Mouse (Mus musculus) MEL (cell line): ENCODE data around the gene Pde4dip. TPM values are rescaled to one million over a fixed set of nuclear protein-coding genes. Genes with fewer than 3 reads are reported as not detected.

Experiments
- DNase-seq: peaks from one replicate; pipeline ENCODE4 v3.0.0; 2011; ENCODE audit warnings: low read depth, low spot score
- H3K27ac ChIP-seq: 2 replicates; pipeline ENCODE4 v1.5.1; 2012; ENCODE audit warnings: low read depth, mild to moderate bottlenecking, control low read depth, low read length, moderate library complexity; ENCODE audit not compliant: control insufficient read depth
- H3K27me3 ChIP-seq, 2 experiments: fragments of 150-350 bp in 1 of 2; sonication (generic) in 1 of 2; 2 replicates each; pipeline ENCODE4 v1.6.1; 2012; ENCODE audit warnings: low read length in 2 of 2, mild to moderate bottlenecking in 2 of 2, improper control_type of control experiment in 1 of 2, moderate library complexity in 1 of 2; ENCODE audit not compliant: insufficient read depth in 2 of 2, control insufficient read depth in 1 of 2
- H3K36me3 ChIP-seq, 2 experiments: 2 replicates each; pipeline ENCODE4 v1.6.1; 2012 to 2014; ENCODE audit warnings: low read length in 2 of 2, improper control_type of control experiment in 1 of 2, inconsistent platforms in 1 of 2, mild to moderate bottlenecking in 1 of 2; ENCODE audit not compliant: insufficient read depth in 2 of 2, control insufficient read depth in 1 of 2
- H3K4me1 ChIP-seq, 2 experiments: fragments of 150-350 bp in 1 of 2; sonication (generic) in 1 of 2; 2 replicates each; pipeline ENCODE4 v1.6.1; 2012; ENCODE audit warnings: low read length in 2 of 2, improper control_type of control experiment in 1 of 2, mild to moderate bottlenecking in 1 of 2; ENCODE audit not compliant: insufficient read depth in 2 of 2, control insufficient read depth in 1 of 2
- H3K4me3 ChIP-seq, 2 experiments: fragments of 150-350 bp in 1 of 2; sonication (generic) in 1 of 2; 2 replicates each; pipeline ENCODE4 v1.5.1; 2012; ENCODE audit warnings: low read depth in 2 of 2, low read length in 2 of 2, mild to moderate bottlenecking in 2 of 2, moderate library complexity in 2 of 2, control low read depth in 1 of 2, improper control_type of control experiment in 1 of 2; ENCODE audit not compliant: control insufficient read depth in 1 of 2, insufficient read depth in 1 of 2
- H3K79me2 ChIP-seq: 2 replicates; pipeline ENCODE4 v1.6.1; 2012; ENCODE audit warnings: mild to moderate bottlenecking, low read length, moderate library complexity; ENCODE audit not compliant: control insufficient read depth, poor library complexity, insufficient read depth
- H3K9ac ChIP-seq: 2 replicates; pipeline ENCODE4 v1.6.1; 2012; ENCODE audit warnings: low read depth, mild to moderate bottlenecking, control low read depth, low read length, moderate library complexity; ENCODE audit not compliant: control insufficient read depth, poor library complexity, severe bottlenecking
- H3K9me3 ChIP-seq: fragments of 150-350 bp; sonication (generic); replicated peaks from 2 replicates; pipeline ENCODE4 v1.6.1; 2012; ENCODE audit warnings: mild to moderate bottlenecking, low read length, improper control_type of control experiment, moderate library complexity; ENCODE audit not compliant: insufficient read depth
- BHLHE40 ChIP-seq: IDR thresholded peaks from 2 replicates; pipeline ENCODE4 v1.6.1; 2012; ENCODE audit warnings: low read depth, mild to moderate bottlenecking, inconsistent platforms, low read length, improper control_type of control experiment, borderline replicate concordance
- CHD1 ChIP-seq: IDR thresholded peaks from 2 replicates; pipeline ENCODE4 v1.6.1; 2012; ENCODE audit warnings: low read depth, mild to moderate bottlenecking, inconsistent platforms, low read length, improper control_type of control experiment
- CHD2 ChIP-seq: IDR thresholded peaks from 2 replicates; pipeline ENCODE4 v1.6.1; 2011; ENCODE audit warnings: low read length, improper control_type of control experiment
- CTCF ChIP-seq, 3 experiments: IDR thresholded peaks in 2 of 3; conservative IDR thresholded peaks in 1 of 3; 2 replicates each; pipeline ENCODE4 v1.5.1; 2011 to 2012; ENCODE audit warnings: low read length in 3 of 3, low read depth in 2 of 3, mild to moderate bottlenecking in 2 of 3, improper control_type of control experiment in 1 of 3, inconsistent platforms in 1 of 3, mixed read lengths in 1 of 3, moderate library complexity in 1 of 3; ENCODE audit not compliant: control insufficient read depth in 1 of 3, insufficient read depth in 1 of 3, poor library complexity in 1 of 3, severe bottlenecking in 1 of 3
- E2F4 ChIP-seq: IDR thresholded peaks from 2 replicates; pipeline ENCODE4 v1.6.1; 2011; ENCODE audit warnings: low read depth, low read length, improper control_type of control experiment, borderline replicate concordance
- ELF1 ChIP-seq: IDR thresholded peaks from 2 replicates; pipeline ENCODE4 v1.6.1; 2014; ENCODE audit warnings: low read depth, mild to moderate bottlenecking, inconsistent platforms, low read length, improper control_type of control experiment, moderate library complexity
- EP300 ChIP-seq, 2 experiments: IDR thresholded peaks; 2 replicates each; pipeline ENCODE4 v1.6.1; 2011; ENCODE audit warnings: improper control_type of control experiment in 2 of 2, low read length in 2 of 2, low read depth in 1 of 2, mild to moderate bottlenecking in 1 of 2
- ETS1 ChIP-seq: IDR thresholded peaks from 2 replicates; pipeline ENCODE4 v1.6.1; 2012; ENCODE audit warnings: low read depth, mild to moderate bottlenecking, inconsistent platforms, low read length, improper control_type of control experiment, moderate library complexity
- GABPA ChIP-seq: IDR thresholded peaks from 2 replicates; pipeline ENCODE4 v1.6.1; 2012; ENCODE audit warnings: low read depth, mild to moderate bottlenecking, inconsistent platforms, low read length, improper control_type of control experiment, moderate library complexity
- GATA1 ChIP-seq: IDR thresholded peaks from 2 replicates; pipeline ENCODE4 v1.6.1; 2011; ENCODE audit warnings: low read depth, low read length, improper control_type of control experiment
- HCFC1 ChIP-seq: IDR thresholded peaks from 2 replicates; pipeline ENCODE4 v1.6.1; 2012; ENCODE audit warnings: low read depth, mild to moderate bottlenecking, inconsistent platforms, low read length, improper control_type of control experiment, moderate library complexity
- JUND ChIP-seq: IDR thresholded peaks from 2 replicates; pipeline ENCODE4 v1.6.1; 2011; ENCODE audit warnings: low read depth, mild to moderate bottlenecking, improper control_type of control experiment, low read length
- KAT2A ChIP-seq: conservative IDR thresholded peaks from 2 replicates; pipeline ENCODE4 v1.6.1; 2012; ENCODE audit warnings: low read depth, low read length, improper control_type of control experiment, inconsistent platforms
- MAFK ChIP-seq: IDR thresholded peaks from 2 replicates; pipeline ENCODE4 v1.6.1; 2011; ENCODE audit warnings: low read depth, mild to moderate bottlenecking, low read length, improper control_type of control experiment, borderline replicate concordance
- MAX ChIP-seq: IDR thresholded peaks from 2 replicates; pipeline ENCODE4 v1.6.1; 2011; ENCODE audit warnings: low read length, improper control_type of control experiment
- MAZ ChIP-seq: IDR thresholded peaks from 2 replicates; pipeline ENCODE4 v1.6.1; 2012; ENCODE audit warnings: low read depth, mild to moderate bottlenecking, inconsistent platforms, low read length, improper control_type of control experiment
- MEF2A ChIP-seq: IDR thresholded peaks from 2 replicates; pipeline ENCODE4 v1.6.1; 2014; ENCODE audit warnings: low read depth, mild to moderate bottlenecking, inconsistent platforms, low read length, improper control_type of control experiment; ENCODE audit not compliant: poor library complexity, insufficient replicate concordance, severe bottlenecking; ENCODE audit errors: extremely low read depth
- MXI1 ChIP-seq: IDR thresholded peaks from 2 replicates; pipeline ENCODE4 v1.6.1; 2011; ENCODE audit warnings: mild to moderate bottlenecking, low read depth, low read length, improper control_type of control experiment
- MYB ChIP-seq: IDR thresholded peaks from 2 replicates; pipeline ENCODE4 v1.6.1; 2011; ENCODE audit warnings: mild to moderate bottlenecking, low read depth, low read length, improper control_type of control experiment
- MYC ChIP-seq: IDR thresholded peaks from 2 replicates; pipeline ENCODE4 v1.6.1; 2011; ENCODE audit warnings: low read depth, mild to moderate bottlenecking, low read length, improper control_type of control experiment, moderate library complexity
- NRF1 ChIP-seq: IDR thresholded peaks from 2 replicates; pipeline ENCODE4 v1.6.1; 2014; ENCODE audit warnings: low read depth, mild to moderate bottlenecking, inconsistent platforms, low read length, improper control_type of control experiment, moderate library complexity; ENCODE audit not compliant: poor library complexity, insufficient read depth, severe bottlenecking
- POLR2A ChIP-seq, 2 experiments: IDR thresholded peaks; 2 replicates each; pipeline ENCODE4 v1.6.1; 2011 to 2012; ENCODE audit warnings: low read length in 2 of 2, mild to moderate bottlenecking in 2 of 2, control low read depth in 1 of 2, improper control_type of control experiment in 1 of 2, low read depth in 1 of 2, moderate library complexity in 1 of 2; ENCODE audit not compliant: control insufficient read depth in 1 of 2, insufficient read depth in 1 of 2, poor library complexity in 1 of 2
- POLR2AphosphoS2 ChIP-seq: IDR thresholded peaks from 2 replicates; pipeline ENCODE4 v1.6.1; 2011; ENCODE audit warnings: low read length, improper control_type of control experiment
- POLR2AphosphoS5 ChIP-seq: IDR thresholded peaks from 2 replicates; pipeline ENCODE4 v1.6.1; 2012; ENCODE audit warnings: low read depth, borderline replicate concordance, mild to moderate bottlenecking, inconsistent platforms, low read length, moderate library complexity, mixed read lengths
- RAD21 ChIP-seq: IDR thresholded peaks from 2 replicates; pipeline ENCODE4 v1.6.1; 2011; ENCODE audit warnings: mild to moderate bottlenecking, low read depth, low read length, improper control_type of control experiment
- RCOR1 ChIP-seq: IDR thresholded peaks from 2 replicates; pipeline ENCODE4 v1.6.1; 2012; ENCODE audit warnings: low read depth, mild to moderate bottlenecking, inconsistent platforms, low read length, improper control_type of control experiment
- SIN3A ChIP-seq: IDR thresholded peaks from 2 replicates; pipeline ENCODE4 v1.6.1; 2012; ENCODE audit warnings: low read length, improper control_type of control experiment, inconsistent platforms
- SMC3 ChIP-seq: IDR thresholded peaks from 2 replicates; pipeline ENCODE4 v1.6.1; 2011; ENCODE audit warnings: low read depth, low read length, improper control_type of control experiment
- TAL1 ChIP-seq: IDR thresholded peaks from 2 replicates; pipeline ENCODE4 v1.6.1; 2012; ENCODE audit warnings: mild to moderate bottlenecking, inconsistent platforms, low read length, moderate library complexity, mixed read lengths
- TBP ChIP-seq: IDR thresholded peaks from 2 replicates; pipeline ENCODE4 v1.8.0; 2011; ENCODE audit warnings: low read depth, low read length, improper control_type of control experiment
- TCF12 ChIP-seq: IDR thresholded peaks from 2 replicates; pipeline ENCODE4 v1.6.1; 2014; ENCODE audit warnings: low read depth, mild to moderate bottlenecking, inconsistent platforms, low read length, improper control_type of control experiment, moderate library complexity
- UBTF ChIP-seq: IDR thresholded peaks from 2 replicates; pipeline ENCODE4 v1.6.1; 2012; ENCODE audit warnings: low read depth, mild to moderate bottlenecking, inconsistent platforms, low read length, improper control_type of control experiment, moderate library complexity, borderline replicate concordance; ENCODE audit not compliant: insufficient read depth
- USF1 ChIP-seq: IDR thresholded peaks from 2 replicates; pipeline ENCODE4 v1.6.1; 2014; ENCODE audit warnings: low read depth, mild to moderate bottlenecking, inconsistent platforms, low read length, improper control_type of control experiment, moderate library complexity
- ZC3H11A ChIP-seq: IDR thresholded peaks from 2 replicates; pipeline ENCODE4 v1.6.1; 2012; ENCODE audit warnings: low read depth, mild to moderate bottlenecking, inconsistent platforms, low read length, improper control_type of control experiment
- ZKSCAN1 ChIP-seq: IDR thresholded peaks from 2 replicates; pipeline ENCODE4 v1.6.1; 2012; ENCODE audit warnings: low read depth, mild to moderate bottlenecking, inconsistent platforms, low read length, improper control_type of control experiment, moderate library complexity
- ZMIZ1 ChIP-seq: IDR thresholded peaks from 2 replicates; pipeline ENCODE4 v1.6.1; 2012; ENCODE audit warnings: low read depth, mild to moderate bottlenecking, inconsistent platforms, low read length, improper control_type of control experiment, moderate library complexity
- ZNF384 ChIP-seq: IDR thresholded peaks from 2 replicates; pipeline ENCODE4 v1.6.1; 2012; ENCODE audit warnings: low read depth, mild to moderate bottlenecking, inconsistent platforms, low read length, improper control_type of control experiment
- polyA plus RNA-seq, 2 experiments: library from polyadenylated mRNA; stranded (reverse) in 1 of 2; unstranded in 1 of 2; fragments of >175 nt in 1 of 2; fragments of >200 nt in 1 of 2; gene quantifications; 2 replicates each; pipeline versions ENCODE4 v1.2.1 to v1.2.4; 2012; ENCODE audit warnings: low replicate concordance in 2 of 2, low read depth in 1 of 2; ENCODE audit not compliant: insufficient read length in 2 of 2, insufficient read depth in 1 of 2, missing spikeins in 1 of 2
- total RNA-seq: library from RNA; depleted of rRNA; stranded (reverse); fragments of 300-350 nt; gene quantifications from 2 replicates; pipeline ENCODE4 v1.2.3, GENCODE M21; 2012

Gene Pde4dip
- total and polyA plus RNA-seq, 3 experiments, result 47.6 to 52.4 TPM; not detected in 1

GRCm38 (mm10) chr3:97702448-97703080 lies 185.9 kb downstream of the Pde4dip start:
- Histone ChIP-seq H3K9me3 (no peaks in the 10 kb centered on the region), H3K79me2 (peaks cover 9% of the 10 kb centered on the region), H3K4me3 (peak overlapping the region; percentile 73 to 78), H3K9ac (peak overlapping the region; percentile 75), H3K4me1 (peaks cover 0 to 10% of the 10 kb centered on the region in 2 experiments; a peak in 3 of 4 replicates), H3K27ac (peak overlapping the region; percentile 60), H3K36me3 (peaks cover 0 to 4% of the 10 kb centered on the region in 2 experiments; a peak in 2 of 4 replicates), H3K27me3 (no peaks in the 10 kb centered on the region)
- DNase-seq, result peak; percentile 92
- TF ChIP-seq MAFK, result no peak
- no peak for TF ChIP-seq TAL1
- peak; percentile 49 for TF ChIP-seq GATA1
- peak; percentile 94 for TF ChIP-seq MYB
- peak; percentile 85 for TF ChIP-seq HCFC1
- TF ChIP-seq KAT2A, result no peak
- TF ChIP-seq TBP, result peak; percentile 91
- no peak for TF ChIP-seq BHLHE40
- 0 out of 2 replicates have a peak, but pooled peaks have one; percentile 9 for TF ChIP-seq RCOR1
- TF ChIP-seq POLR2AphosphoS2, result peak; percentile 77; the same call in 1 of the 2 replicates
- no peak for TF ChIP-seq E2F4
- peak; percentile 7 to 92; a peak in 3 of 4 replicates for TF ChIP-seq POLR2A (IDR thresholded peaks at IDR 0.05; ENCODE audit: control insufficient read depth in 1 of 2, insufficient read depth in 1 of 2, low read depth in 1 of 2, low read length in 2 of 2, poor library complexity in 1 of 2)
- peak in 1 of 2 experiments; percentile 45; a peak in 2 of 4 replicates for TF ChIP-seq EP300 (IDR thresholded peaks at IDR 0.05; ENCODE audit: low read depth in 1 of 2, low read length in 2 of 2)
- no peak for TF ChIP-seq CHD2
- no peak for TF ChIP-seq GABPA
- TF ChIP-seq RAD21, result no peak
- TF ChIP-seq UBTF, result no peak
- TF ChIP-seq TCF12, result peak; percentile 63; the same call in 1 of the 2 replicates
- TF ChIP-seq NRF1, result no peak; the same call in 1 of the 2 replicates
- no peak for TF ChIP-seq ZC3H11A
- TF ChIP-seq MAZ, result no peak
- no peak for TF ChIP-seq ZKSCAN1
- no peak for TF ChIP-seq ELF1
- peak; percentile 99 for TF ChIP-seq MAX
- no peak for TF ChIP-seq MEF2A
- peak; percentile 87 for TF ChIP-seq MYC
- TF ChIP-seq CTCF (IDR thresholded peaks at IDR 0.05 in 2 of 3, conservative IDR thresholded peaks at IDR 0.05 in 1 of 3; ENCODE audit: control insufficient read depth in 1 of 3, insufficient read depth in 1 of 3, low read depth in 2 of 3, low read length in 3 of 3, poor library complexity in 1 of 3, severe bottlenecking in 1 of 3), result no peak
- no peak for TF ChIP-seq ETS1
- TF ChIP-seq POLR2AphosphoS5, result no peak
- TF ChIP-seq CHD1, result no peak
- TF ChIP-seq ZNF384, result peak; percentile 90
- TF ChIP-seq USF1, result peak; percentile 67
- TF ChIP-seq SIN3A, result peak; percentile 87
- no peak for TF ChIP-seq JUND
- TF ChIP-seq MXI1, result peak; percentile 87
- TF ChIP-seq SMC3, result no peak
- peak; percentile 72; the same call in 1 of the 2 replicates for TF ChIP-seq ZMIZ1
